15 mouse cellular contexts compared by ENCODE assay signal in genomic region chr3:56824157-56824556, GRCm38 (mm10).
"Had no signal": no experiment of that assay in that cellular context is flagged by ENCODE, and none has a peak within 500 bp of the region (broad histone marks: within the 10 kb centered on the region; RNA-seq: fewer than 3 reads in every experiment).

No protein-coding gene starts in this region.

- ATAC-seq: liver, postnatal 0 days; lung, postnatal 0 days; midbrain, embryonic 16.5 days had no signal

- DNase-seq: kidney, postnatal 14 days; kidney, postnatal 4 days; left cerebral cortex, postnatal 4 days; liver, postnatal 0 days; lung, embryonic 14.5 days; thymus, adult 18-20 months; thymus, postnatal 36 days had no signal

- H3K27ac ChIP-seq: limb, embryonic 12.5 days; limb, embryonic 15.5 days; liver, embryonic 14.5 days; macrophage; midbrain, embryonic 12.5 days had no signal

- H3K4me2 ChIP-seq: limb, embryonic 12.5 days; limb, embryonic 15.5 days; liver, embryonic 11.5 days; lung, embryonic 14.5 days; midbrain, embryonic 12.5 days had no signal

- H3K4me3 ChIP-seq: limb, embryonic 12.5 days; limb, embryonic 15.5 days; midbrain, embryonic 12.5 days had no signal

- H3K4me1 ChIP-seq: limb, embryonic 12.5 days; limb, embryonic 15.5 days; midbrain, embryonic 12.5 days had no signal

- H3K36me3 ChIP-seq: limb, embryonic 12.5 days; limb, embryonic 15.5 days; midbrain, embryonic 12.5 days had no signal

- H3K27me3 ChIP-seq: limb, embryonic 12.5 days; limb, embryonic 15.5 days; midbrain, embryonic 12.5 days had no signal

- H3K9me3 ChIP-seq: limb, embryonic 12.5 days; limb, embryonic 15.5 days; midbrain, embryonic 12.5 days had no signal

- H3K9ac ChIP-seq: limb, embryonic 12.5 days; limb, embryonic 15.5 days; liver, embryonic 14.5 days; liver, postnatal 0 days; lung, embryonic 14.5 days; midbrain, embryonic 12.5 days had no signal
